Mouse (Mus musculus) heart, embryonic 12.5 days (tissue): ENCODE results near the gene Apoe. TPM values are rescaled to one million over a fixed set of nuclear protein-coding genes. Genes with fewer than 3 reads are reported as not detected.

Experiments
- ATAC-seq: fragments of 200-750 bp; cut with Nextera tagmentation; 2 replicates; pipeline ENCODE4 v1.8.0; 2017; ENCODE audit warnings: moderate TSS enrichment, moderate library complexity; ENCODE audit not compliant: insufficient number of reproducible peaks, low FRiP score
- H3K27ac ChIP-seq: fragments of 300-500 bp; sonication (generic); 2 replicates; pipeline ENCODE4 v1.5.1; 2016; ENCODE audit warnings: mild to moderate bottlenecking, moderate library complexity; ENCODE audit not compliant: poor library complexity, severe bottlenecking
- H3K27me3 ChIP-seq: fragments of 300-500 bp; sonication (generic); replicated peaks from 2 replicates; pipeline ENCODE4 v1.6.1; 2016; ENCODE audit warnings: mild to moderate bottlenecking, moderate library complexity
- H3K36me3 ChIP-seq: fragments of 300-500 bp; sonication (generic); 2 replicates; pipeline ENCODE4 v1.6.1; 2016; ENCODE audit warnings: mild to moderate bottlenecking, moderate library complexity
- H3K4me1 ChIP-seq: fragments of 300-500 bp; sonication (generic); replicated peaks from 2 replicates; pipeline ENCODE4 v1.6.1; 2016; ENCODE audit warnings: mild to moderate bottlenecking
- H3K4me2 ChIP-seq: fragments of 300-500 bp; sonication (generic); 2 replicates; pipeline ENCODE4 v1.6.1; 2016; ENCODE audit warnings: mild to moderate bottlenecking, moderate library complexity
- H3K4me3 ChIP-seq: fragments of 300-500 bp; sonication (generic); 2 replicates; pipeline ENCODE4 v1.5.1; 2016; ENCODE audit warnings: mild to moderate bottlenecking
- H3K9ac ChIP-seq: fragments of 300-500 bp; sonication (generic); 2 replicates; pipeline ENCODE4 v1.6.1; 2016; ENCODE audit warnings: mild to moderate bottlenecking, moderate library complexity
- H3K9me3 ChIP-seq: fragments of 300-500 bp; sonication (generic); replicated peaks from 2 replicates; pipeline ENCODE4 v1.6.1; 2016; ENCODE audit warnings: mild to moderate bottlenecking, moderate library complexity
- WGBS: fragments of 180-500 bp; shearing (Covaris S2); methylation state at CpG from one replicate; pipeline ENCODE4 v1.1.7; 2016; 5-methylcytosine and 5-hydroxymethylcytosine counted together
- polyA plus RNA-seq: library from polyadenylated mRNA; unstranded; fragments of >200 nt; fragmentation: Nextera tagmentation; extraction: Ambion mirVana; gene quantifications from 2 replicates; pipeline ENCODE4 v1.2.1, GENCODE M21; 2016

The Apoe gene
- polyA plus RNA-seq, 1 experiment from 2014 or later = 400 TPM

DNA sequence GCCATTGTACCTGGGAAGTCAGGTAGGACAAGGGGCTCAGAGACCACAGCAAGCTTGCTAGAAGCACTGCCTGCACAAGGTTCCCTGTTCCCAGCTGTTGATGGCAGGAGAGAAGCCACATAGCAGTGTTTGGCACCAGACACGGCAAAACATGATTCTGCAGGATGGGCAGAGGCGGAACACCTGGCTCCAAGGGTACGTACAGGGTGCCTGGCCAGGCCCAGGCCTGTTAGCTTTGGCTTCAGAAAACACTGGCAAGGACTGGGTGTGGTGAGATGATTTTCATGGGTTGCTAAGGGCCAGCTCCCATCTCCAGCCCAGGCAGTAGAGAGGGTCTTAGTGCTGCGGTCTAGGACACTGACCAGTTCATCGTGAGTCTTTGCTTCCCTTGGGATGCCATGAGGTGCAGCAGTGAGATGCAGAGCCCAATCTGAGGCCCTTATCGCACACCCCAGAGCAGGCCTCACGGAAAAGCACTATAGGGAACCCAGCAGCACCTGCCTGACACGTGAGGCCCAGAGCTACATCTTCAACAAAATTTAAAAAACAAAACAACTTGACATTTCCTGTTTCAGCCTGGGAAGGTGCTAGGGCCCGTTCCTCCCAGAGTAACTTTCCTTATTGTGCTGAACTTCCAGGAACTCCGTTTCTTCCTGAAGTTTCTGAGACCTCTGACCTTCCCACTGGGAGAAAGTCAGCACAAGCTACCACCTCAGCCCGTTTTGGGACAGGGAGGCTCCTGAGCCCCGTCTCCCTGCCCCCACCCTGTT, 1.5 kb upstream of the Apoe start:
- no peak for ATAC-seq
- peaks cover 39% of the 10 kb centered on the region for H3K4me1 ChIP-seq
- H3K9ac ChIP-seq = peak overlapping the region; percentile 64
- no peaks in the 10 kb centered on the region for H3K27me3 ChIP-seq
- peak overlapping the region; percentile 32; the same call in 1 of the 2 replicates for H3K4me2 ChIP-seq
- peaks cover 56% of the 10 kb centered on the region for H3K36me3 ChIP-seq
- H3K4me3 ChIP-seq = no peak overlapping the region
- no peaks in the 10 kb centered on the region for H3K9me3 ChIP-seq
- WGBS = 47% methylated on average over 12 of the region's 12 CpGs
- H3K27ac ChIP-seq = peak overlapping the region; percentile 65

- Histone ChIP-seq H3K36me3 (peaks cover 50% of the 10 kb centered on the region), H3K27ac (0 out of 2 replicates have a peak overlapping the region, but pooled peaks have one; percentile 61), H3K4me2 (peak overlapping the region; percentile 86; the same call in 1 of the 2 replicates), H3K9ac (peak overlapping the region; percentile 68; the same call in 1 of the 2 replicates), H3K4me3 (no peak overlapping the region), H3K4me1 (peaks cover 42% of the 10 kb centered on the region), H3K9me3 (no peaks in the 10 kb centered on the region), H3K27me3 (no peaks in the 10 kb centered on the region)
- 68% methylated on average over 4 of the region's 4 CpGs for WGBS
- no peak for ATAC-seq
These were observed 800 bp upstream of the Apoe start for GRCm38 (mm10) chr7:19699827-19700148.

GRCm38 (mm10) chr7:19697949-19698906, 760 bp downstream of the Apoe start:
- WGBS = 2% methylated on average over 28 of the region's 28 CpGs
- Histone ChIP-seq H3K4me1 (peaks cover 54% of the 10 kb centered on the region), H3K27me3 (no peaks in the 10 kb centered on the region), H3K4me2 (peak overlapping the region; percentile 86), H3K9me3 (no peaks in the 10 kb centered on the region), H3K27ac (peak overlapping the region; percentile 61), H3K9ac (peak overlapping the region; percentile 68), H3K4me3 (peak overlapping the region; percentile 55), H3K36me3 (peaks cover 36% of the 10 kb centered on the region)
- ATAC-seq = no peak

DNA sequence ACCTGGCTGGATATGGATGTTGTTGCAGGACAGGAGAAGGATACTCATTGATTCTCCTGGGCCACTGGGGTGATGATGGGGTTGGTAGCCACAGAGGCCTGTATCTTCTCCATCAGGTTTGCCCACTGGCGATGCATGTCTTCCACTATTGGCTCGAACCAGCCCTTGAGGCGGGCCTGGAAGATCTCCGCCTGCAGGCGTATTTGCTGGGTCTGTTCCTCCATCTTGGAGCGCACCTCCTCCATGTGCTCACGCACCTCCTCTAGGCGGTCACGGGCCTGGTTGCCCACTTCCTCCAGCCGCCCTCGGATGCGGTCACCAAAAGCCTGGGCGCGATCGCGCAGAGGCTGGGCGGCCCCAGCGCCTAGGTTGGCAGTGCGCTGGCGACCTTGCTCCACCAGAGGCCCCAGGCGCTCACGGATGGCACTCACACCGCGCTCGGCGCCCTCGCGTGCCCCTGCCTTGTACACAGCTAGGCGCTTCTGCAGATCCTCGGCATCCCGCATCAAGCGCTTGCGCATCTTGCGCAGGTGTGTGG, 2.6 kb downstream of the Apoe start:
- 87% methylated on average over 34 of the region's 34 CpGs for WGBS
- Histone ChIP-seq H3K4me1 (peaks cover 62% of the 10 kb centered on the region), H3K27me3 (no peaks in the 10 kb centered on the region), H3K4me2 (0 out of 2 replicates have a peak overlapping the region, but pooled peaks have one; percentile 86), H3K27ac (peak overlapping the region; percentile 95; the same call in 1 of the 2 replicates), H3K36me3 (peaks cover 18% of the 10 kb centered on the region), H3K4me3 (no peak overlapping the region), H3K9ac (0 out of 2 replicates have a peak overlapping the region, but pooled peaks have one; percentile 11), H3K9me3 (no peaks in the 10 kb centered on the region)
- ATAC-seq = no peak

DNA sequence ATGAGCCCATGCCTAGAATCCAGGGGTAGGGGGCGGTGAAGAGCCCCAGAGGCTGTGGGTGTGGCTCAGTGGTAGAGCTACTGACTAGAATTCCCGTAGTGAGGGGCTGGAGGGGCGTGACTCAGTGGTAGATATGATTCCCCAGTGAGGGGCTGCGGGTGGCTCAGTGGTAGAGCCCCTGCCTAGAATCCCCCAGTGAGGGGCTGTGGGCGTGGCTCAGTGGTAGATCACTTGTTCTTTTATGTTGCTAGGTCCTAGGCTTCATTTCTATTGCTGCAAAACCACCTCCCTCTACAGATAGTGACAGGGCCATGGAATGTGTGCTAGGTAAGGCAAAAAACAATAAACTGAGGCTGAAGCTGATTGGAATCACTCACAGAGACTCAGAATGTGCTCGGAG, 3.1 kb downstream of the Apoe start:
- Histone ChIP-seq H3K36me3 (peaks cover 17% of the 10 kb centered on the region), H3K9ac (no peak overlapping the region), H3K4me2 (no peak overlapping the region), H3K27ac (peak overlapping the region; percentile 95), H3K9me3 (no peaks in the 10 kb centered on the region), H3K4me1 (peaks cover 58% of the 10 kb centered on the region), H3K27me3 (no peaks in the 10 kb centered on the region), H3K4me3 (no peak overlapping the region)
- no peak for ATAC-seq
- WGBS = 73% methylated on average over 6 of the region's 6 CpGs

- Histone ChIP-seq H3K27ac (peak overlapping the region; percentile 95), H3K4me3 (no peak overlapping the region), H3K36me3 (peaks cover 17% of the 10 kb centered on the region), H3K9me3 (no peaks in the 10 kb centered on the region), H3K9ac (peak overlapping the region; percentile 37; the same call in 1 of the 2 replicates), H3K4me1 (peaks cover 52% of the 10 kb centered on the region), H3K27me3 (no peaks in the 10 kb centered on the region), H3K4me2 (peak overlapping the region; percentile 23; the same call in 1 of the 2 replicates)
- WGBS = 4% methylated on average over 8 of the region's 8 CpGs
- ATAC-seq = peak; percentile 66
These were observed 3.8 kb downstream of the Apoe start for GRCm38 (mm10) chr7:19695213-19695594.

DNA sequence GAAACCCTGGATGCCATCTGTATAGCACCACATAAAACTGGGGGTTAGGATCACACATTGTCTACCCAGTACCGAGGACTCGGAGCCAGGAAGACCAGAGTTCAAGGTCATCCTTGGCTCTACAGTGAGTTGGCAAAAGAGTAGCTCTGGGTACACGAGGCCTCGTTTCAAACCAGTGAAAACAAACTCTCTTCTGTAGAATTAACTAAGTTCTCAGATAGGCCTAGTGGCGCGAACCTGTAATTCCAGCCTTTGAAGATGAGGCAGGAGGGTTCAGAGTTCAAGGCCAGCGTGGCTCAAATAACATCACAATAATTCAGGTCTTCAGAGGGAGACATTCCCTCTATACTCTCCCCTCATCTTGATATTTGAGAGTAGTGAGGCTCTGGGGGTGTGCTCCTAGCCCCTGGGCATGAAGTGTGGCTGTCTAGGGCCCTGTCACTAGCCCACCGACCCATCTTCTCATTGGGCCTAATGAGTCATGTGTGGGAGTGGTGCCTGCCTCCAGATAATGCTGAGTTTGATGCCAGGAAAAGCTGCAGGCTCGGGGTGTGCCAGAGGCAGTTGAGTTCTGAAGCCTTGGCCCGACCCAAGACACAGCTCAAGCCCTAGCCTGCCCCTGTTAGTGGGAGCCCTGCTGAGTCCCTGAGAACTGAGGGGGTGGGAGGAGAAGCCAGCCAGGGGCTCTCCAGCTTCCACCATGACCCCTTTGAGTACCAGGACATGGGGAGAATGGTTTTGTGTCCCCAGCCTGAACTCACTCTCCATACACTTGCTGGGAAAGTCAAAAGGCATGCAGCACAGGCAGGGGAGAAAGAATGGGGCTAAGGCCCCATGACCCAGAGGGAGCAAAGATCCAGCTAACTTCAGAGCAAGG, 4.4 kb downstream of the Apoe start:
- Histone ChIP-seq H3K9me3 (no peaks in the 10 kb centered on the region), H3K4me1 (peaks cover 50% of the 10 kb centered on the region), H3K36me3 (peaks cover 17% of the 10 kb centered on the region), H3K4me2 (peak overlapping the region; percentile 23; the same call in 1 of the 2 replicates), H3K27me3 (no peaks in the 10 kb centered on the region), H3K4me3 (no peak overlapping the region), H3K27ac (peak overlapping the region; percentile 95), H3K9ac (peak overlapping the region; percentile 37; the same call in 1 of the 2 replicates)
- WGBS = 62% methylated on average over 10 of the region's 10 CpGs
- no peak for ATAC-seq

DNA sequence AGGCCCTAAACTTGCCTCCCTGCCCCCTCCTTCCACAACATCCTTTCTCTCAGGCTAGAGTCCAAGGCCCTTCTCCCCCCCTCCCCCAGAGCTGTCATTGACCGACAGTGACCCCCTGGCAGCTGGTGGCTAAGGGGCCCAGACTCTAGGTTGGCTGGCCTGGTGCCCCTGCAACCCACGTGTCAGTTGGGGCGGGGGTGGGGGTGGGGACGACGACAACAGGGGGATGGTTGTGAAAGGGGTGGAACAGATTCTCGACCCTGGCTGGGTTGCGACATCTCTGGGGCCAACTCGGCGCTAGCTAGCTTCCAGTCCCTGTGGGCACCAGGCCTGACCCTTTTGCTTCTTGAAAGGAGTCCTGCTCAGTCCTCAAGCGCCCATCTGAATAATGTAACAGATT, 5.6 kb downstream of the Apoe start:
- Histone ChIP-seq H3K4me3 (no peak overlapping the region), H3K36me3 (peaks cover 17% of the 10 kb centered on the region), H3K27ac (peak overlapping the region; percentile 62), H3K9ac (peak overlapping the region; percentile 8; the same call in 1 of the 2 replicates), H3K4me2 (peak overlapping the region; percentile 35), H3K4me1 (peaks cover 39% of the 10 kb centered on the region), H3K9me3 (no peaks in the 10 kb centered on the region), H3K27me3 (no peaks in the 10 kb centered on the region)
- ATAC-seq = peak; percentile 38; the same call in 1 of the 2 replicates
- WGBS = 26% methylated on average over 10 of the region's 10 CpGs

DNA sequence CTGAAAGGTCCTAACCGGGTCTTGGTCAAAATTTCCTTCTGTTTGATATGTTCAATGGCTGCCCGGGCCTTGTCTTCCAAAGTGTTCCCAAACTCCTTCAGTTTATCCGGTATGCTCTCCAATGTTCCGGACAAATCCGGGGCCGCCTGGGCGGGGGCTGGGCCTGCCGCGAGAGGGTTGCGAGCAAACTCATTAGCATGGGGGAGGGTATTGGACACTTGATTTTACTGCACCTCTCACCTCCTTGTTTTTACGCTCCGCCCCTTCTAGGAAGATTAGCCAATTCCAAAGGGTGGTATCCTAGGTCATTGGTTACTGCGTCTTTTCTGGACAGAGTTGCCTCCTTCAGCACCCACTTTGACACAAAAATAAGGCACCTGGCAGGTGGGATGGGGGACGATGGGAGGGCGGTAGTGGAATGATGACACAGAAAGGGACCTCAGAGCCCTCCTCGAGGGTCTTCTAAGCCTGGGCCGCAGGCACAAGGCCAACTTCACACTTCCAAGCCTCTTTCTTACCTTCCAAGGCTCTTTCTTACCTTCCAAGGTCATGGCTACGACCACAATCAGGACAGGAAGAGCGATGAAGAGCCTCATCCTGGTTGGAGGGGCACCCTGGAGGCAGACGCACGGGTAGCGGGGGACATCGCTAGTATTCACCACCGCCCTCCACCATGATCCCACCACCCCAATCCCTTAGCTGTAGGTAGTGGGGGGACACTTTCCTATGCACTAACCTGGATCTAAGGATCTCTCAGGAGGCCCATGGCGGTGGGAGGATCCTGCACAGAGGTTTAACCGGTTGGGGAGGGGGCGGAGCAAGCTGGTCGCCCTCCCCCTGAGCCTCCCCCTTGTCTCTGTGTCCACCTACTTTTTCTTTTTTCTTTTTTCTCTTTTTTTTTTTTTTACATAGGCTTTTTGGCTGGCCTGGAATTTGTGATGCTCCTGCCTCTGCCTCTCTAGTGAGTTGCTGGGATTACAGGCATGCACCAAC, 6.8 kb downstream of the Apoe start, which contains the start of gene Apoc1:
Gene Apoc1 (minus strand): TSS at position 788 of the 993 bp plus-strand sequence.
- Histone ChIP-seq H3K27me3 (no peaks in the 10 kb centered on the region), H3K4me3 (no peak within 1 kb of the TSS), H3K4me1 (peaks cover 39% of the 10 kb centered on the region), H3K27ac (peak within 1 kb of the TSS; percentile 62), H3K4me2 (peak within 1 kb of the TSS; percentile 35), H3K9me3 (no peaks in the 10 kb centered on the region), H3K9ac (peak within 1 kb of the TSS; percentile 8; the same call in 1 of the 2 replicates), H3K36me3 (peaks cover 14% of the 10 kb centered on the region)
- no peak for ATAC-seq
- whole genome bisulfite sequencing = 45% methylated on average over 28 of the region's 28 CpGs
